Mouse (Mus musculus) intestine, embryonic 14.5 days (tissue): ENCODE data around the gene Gm42674. TPM values are rescaled to one million over a fixed set of nuclear protein-coding genes. Genes with fewer than 3 reads are reported as not detected.

Source experiments
- ATAC-seq: fragments of 200-750 bp; cut with Nextera tagmentation; replicated peaks from 2 replicates; pipeline ENCODE4 v1.8.0; 2017; ENCODE audit warnings: low read depth, moderate number of reproducible peaks, moderate TSS enrichment, moderate library complexity; ENCODE audit not compliant: low FRiP score, low TSS enrichment
- DNase-seq: peaks from one replicate; pipeline ENCODE4 v3.0.0-alpha.2; 2018; ENCODE audit warnings: low spot score
- H3K27ac ChIP-seq: fragments of 300-500 bp; sonication (generic); 2 replicates; pipeline ENCODE4 v1.5.1; 2014; ENCODE audit warnings: low read depth, mild to moderate bottlenecking, control low read depth
- H3K27me3 ChIP-seq: fragments of 300-500 bp; sonication (generic); replicated peaks from 2 replicates; pipeline ENCODE4 v1.6.1; 2014; ENCODE audit warnings: low read length, control low read depth; ENCODE audit not compliant: control insufficient read depth, insufficient read depth
- H3K36me3 ChIP-seq: fragments of 300-500 bp; sonication (generic); 2 replicates; pipeline ENCODE4 v1.6.1; 2014; ENCODE audit warnings: low read length, control low read depth; ENCODE audit not compliant: control insufficient read depth, insufficient read depth
- H3K4me1 ChIP-seq: fragments of 300-500 bp; sonication (generic); replicated peaks from 2 replicates; pipeline ENCODE4 v1.6.1; 2014; ENCODE audit warnings: low read length, control low read depth, mixed read lengths; ENCODE audit not compliant: control insufficient read depth, insufficient read depth
- H3K4me2 ChIP-seq: fragments of 300-500 bp; sonication (generic); 2 replicates; pipeline ENCODE4 v1.6.1; 2014; ENCODE audit warnings: low read length
- H3K4me3 ChIP-seq: fragments of 300-500 bp; sonication (generic); 2 replicates; pipeline ENCODE4 v1.5.1; 2014; ENCODE audit warnings: low read depth, low read length, control low read depth, mixed read lengths
- H3K9ac ChIP-seq: fragments of 300-500 bp; sonication (generic); 2 replicates; pipeline ENCODE4 v1.6.1; 2014; ENCODE audit warnings: mild to moderate bottlenecking, low read length
- H3K9me3 ChIP-seq: fragments of 300-500 bp; sonication (generic); 2 replicates; pipeline ENCODE4 v1.6.1; 2016; ENCODE audit warnings: low read length, control low read depth; ENCODE audit not compliant: control insufficient read depth
- WGBS: fragments of 180-500 bp; shearing (Covaris S2); extraction: QIAGEN DNeasy Blood & Tissue Kit; methylation state at CpG from one replicate; pipeline ENCODE4 v1.1.7; 2014; 5-methylcytosine and 5-hydroxymethylcytosine counted together
- polyA plus RNA-seq: library from polyadenylated mRNA; unstranded; fragments of >200 nt; fragmentation: Nextera tagmentation; extraction: Ambion mirVana; gene quantifications from 2 replicates; pipeline ENCODE4 v1.2.1, GENCODE M21; 2014

The Gm42674 gene
- polyA plus RNA-seq, 1 experiment from 2014 or later: not detected

DNA sequence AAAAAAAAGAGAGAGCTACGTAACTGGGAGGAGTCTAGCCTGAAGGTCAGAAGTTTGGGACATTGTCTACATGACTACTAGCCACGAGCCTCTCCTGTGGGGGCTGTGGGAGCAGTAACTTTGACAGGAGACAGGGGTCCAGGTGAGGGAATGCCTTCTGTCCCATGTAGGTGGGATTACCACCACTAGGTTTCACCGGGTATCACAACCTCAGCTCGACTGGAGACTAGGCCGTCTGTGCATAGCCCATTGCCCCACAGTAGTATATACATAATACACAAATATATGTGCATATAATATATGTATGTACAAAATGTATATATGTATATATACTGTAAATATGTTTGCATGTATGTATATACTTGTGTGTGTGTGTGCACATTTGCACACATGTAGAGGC lies 20.6 kb upstream of the Gm42674 start:
- DNase-seq: peak; percentile 48
- no peak for ATAC-seq

DNA sequence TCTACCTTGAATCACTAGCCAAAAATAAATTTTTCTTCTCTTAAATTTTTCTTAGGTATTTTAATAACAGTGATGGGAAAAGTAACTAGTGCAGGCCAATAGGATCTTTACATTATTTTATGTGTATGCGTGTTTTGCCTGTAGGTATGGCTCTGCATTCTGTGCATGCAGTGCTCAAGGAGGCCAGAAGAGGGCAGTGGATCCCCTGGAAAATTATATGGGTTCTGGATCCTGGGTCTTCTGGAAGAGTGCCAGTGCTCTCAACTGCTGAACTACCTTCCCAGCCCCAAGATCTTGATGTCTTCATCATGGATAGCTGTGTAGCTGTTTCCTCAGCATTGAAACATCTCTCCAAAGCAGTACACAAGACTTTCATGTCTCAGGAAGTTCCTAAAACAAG lies 19.5 kb upstream of the Gm42674 start:
- no peak for DNase-seq
- WGBS: 96% methylated on average over 1 of the region's 1 CpGs

More for the DNA sequence above, 20.6 kb upstream of the Gm42674 start:
- H3K9me3 ChIP-seq: no peaks in the 10 kb centered on the region
- H3K4me3 ChIP-seq: no peak overlapping the region
- no peak overlapping the region for H3K4me2 ChIP-seq
- H3K36me3 ChIP-seq: no peaks in the 10 kb centered on the region
- no peak overlapping the region for H3K9ac ChIP-seq
- no peaks in the 10 kb centered on the region for H3K27me3 ChIP-seq
- peaks cover 7% of the 10 kb centered on the region for H3K4me1 ChIP-seq
- WGBS: 95% methylated on average over 5 of the region's 5 CpGs
- H3K27ac ChIP-seq: no peak overlapping the region

DNA sequence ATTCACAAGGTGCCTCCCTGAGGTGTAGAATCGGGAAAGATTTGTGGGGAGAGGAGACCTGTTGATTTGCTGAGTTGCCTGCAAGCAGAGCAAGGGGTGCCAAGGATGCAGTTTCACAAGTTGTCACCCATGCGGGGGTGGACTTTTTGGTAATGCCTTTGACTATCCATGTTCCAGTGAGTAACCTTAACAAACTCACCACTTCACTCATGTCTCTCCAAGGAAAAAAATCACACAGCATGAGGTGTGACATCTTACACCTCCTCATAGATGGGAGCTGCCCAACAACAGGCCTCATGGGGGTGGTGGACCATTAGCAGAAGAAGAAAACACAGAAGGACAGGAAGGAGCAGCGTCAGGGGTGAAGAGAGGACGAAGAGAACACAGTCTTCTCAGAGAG lies 19.1 kb upstream of the Gm42674 start:
- Histone ChIP-seq H3K27me3 (no peaks in the 10 kb centered on the region), H3K27ac (no peak overlapping the region), H3K9ac (no peak overlapping the region), H3K4me1 (peaks cover 7% of the 10 kb centered on the region), H3K9me3 (no peaks in the 10 kb centered on the region), H3K4me2 (no peak overlapping the region), H3K36me3 (no peaks in the 10 kb centered on the region), H3K4me3 (no peak overlapping the region)
- DNase-seq (no peak), ATAC-seq (no peak)
- WGBS: 84% methylated on average over 4 of the region's 4 CpGs

More for the DNA sequence above, 19.5 kb upstream of the Gm42674 start:
- Histone ChIP-seq H3K9me3 (no peaks in the 10 kb centered on the region), H3K9ac (no peak overlapping the region), H3K27ac (no peak overlapping the region), H3K4me1 (peaks cover 7% of the 10 kb centered on the region), H3K4me3 (no peak overlapping the region), H3K4me2 (no peak overlapping the region), H3K36me3 (no peaks in the 10 kb centered on the region), H3K27me3 (no peaks in the 10 kb centered on the region)
- ATAC-seq: no peak

DNA sequence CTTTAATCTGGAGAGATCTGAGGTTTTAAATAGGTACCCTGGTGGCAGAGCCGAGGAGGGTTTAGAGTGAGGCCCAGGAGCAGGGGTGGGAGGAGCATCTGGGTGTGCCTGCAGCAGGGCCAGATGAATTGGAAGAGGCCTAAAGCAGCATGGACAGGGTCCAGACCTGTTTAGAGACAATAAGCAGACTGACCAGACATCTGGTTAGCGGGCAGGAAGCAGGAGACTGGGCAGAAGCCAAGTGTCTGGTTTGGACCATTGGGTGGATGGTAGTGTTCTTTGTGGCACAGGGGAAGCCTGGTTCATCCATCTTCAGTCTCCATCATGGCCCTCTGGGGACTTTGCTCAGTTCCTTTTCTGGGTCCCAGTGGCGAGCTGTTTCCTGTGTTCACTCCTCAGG lies 17.8 kb upstream of the Gm42674 start:
- WGBS: 37% methylated on average over 3 of the region's 3 CpGs
- ATAC-seq: 0 out of 2 replicates have a peak, but pooled peaks have one; percentile 8
- H3K27ac ChIP-seq: no peak overlapping the region; the same call in 1 of the 2 replicates

DNA sequence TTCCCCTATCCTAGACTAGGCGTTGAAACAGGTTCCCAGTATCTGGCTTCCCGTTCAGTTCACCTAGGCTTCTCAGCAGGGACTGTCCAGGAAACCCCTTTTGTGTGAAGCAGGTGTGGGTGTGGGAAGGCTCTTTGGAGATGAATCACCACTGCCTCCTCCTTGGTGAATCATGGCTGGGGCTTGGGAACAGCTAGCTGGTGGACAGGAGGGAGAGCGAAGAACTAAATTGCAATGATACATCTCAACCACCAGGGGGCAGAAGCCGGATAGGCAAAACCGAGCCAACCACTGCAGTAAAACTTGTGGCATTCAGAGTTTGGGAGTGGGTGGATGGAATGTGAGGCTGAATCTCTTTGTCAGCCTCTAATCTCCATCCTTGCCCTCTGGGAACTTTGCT lies 16.1 kb upstream of the Gm42674 start:
- Histone ChIP-seq H3K4me2 (no peak overlapping the region), H3K4me3 (no peak overlapping the region), H3K9me3 (no peaks in the 10 kb centered on the region), H3K27ac (0 out of 2 replicates have a peak overlapping the region, but pooled peaks have one; percentile 69), H3K27me3 (no peaks in the 10 kb centered on the region), H3K9ac (no peak overlapping the region), H3K36me3 (no peaks in the 10 kb centered on the region), H3K4me1 (peaks cover 7% of the 10 kb centered on the region)
- WGBS: 29% methylated on average over 5 of the region's 5 CpGs
- peak; percentile 28 for ATAC-seq
- peak; percentile 76 for DNase-seq

More for the DNA sequence above, 17.8 kb upstream of the Gm42674 start:
- Histone ChIP-seq H3K9ac (no peak overlapping the region), H3K4me3 (no peak overlapping the region), H3K9me3 (no peaks in the 10 kb centered on the region), H3K36me3 (no peaks in the 10 kb centered on the region), H3K4me2 (no peak overlapping the region), H3K4me1 (peaks cover 7% of the 10 kb centered on the region), H3K27me3 (no peaks in the 10 kb centered on the region)
- DNase-seq: no peak

DNA sequence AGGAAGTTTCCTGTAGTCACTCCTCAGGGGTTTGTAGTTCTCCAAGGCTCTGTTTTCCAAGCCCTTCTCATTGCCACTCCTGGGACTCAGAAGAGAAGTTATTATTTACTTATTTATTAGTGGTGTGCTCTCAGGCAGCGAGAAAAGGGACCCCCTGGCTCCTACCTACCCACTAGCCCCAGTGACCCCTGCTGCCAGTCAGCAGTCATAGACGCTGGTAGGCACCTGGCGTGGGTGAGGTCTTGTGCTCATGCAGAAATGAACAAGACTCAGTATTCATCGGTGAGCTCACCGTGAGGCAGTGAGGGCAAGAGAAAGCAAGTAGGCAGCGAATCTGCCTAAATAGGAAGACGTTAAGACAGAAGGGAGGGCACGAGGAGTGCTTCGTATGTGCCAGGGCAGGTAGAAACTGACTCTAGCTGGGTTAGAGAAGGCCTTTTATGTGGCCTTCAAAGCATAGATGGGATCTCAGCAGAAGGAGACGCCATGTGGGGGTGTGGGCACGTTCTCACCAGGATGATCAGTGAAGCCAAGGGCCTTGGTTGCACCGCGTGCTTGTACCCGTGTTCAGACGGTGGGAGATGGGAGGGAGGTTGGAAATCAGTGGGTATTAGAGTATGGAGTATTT lies 15.6 kb upstream of the Gm42674 start:
- no peak for DNase-seq
- Histone ChIP-seq H3K9me3 (no peaks in the 10 kb centered on the region), H3K9ac (no peak overlapping the region), H3K27me3 (no peaks in the 10 kb centered on the region), H3K36me3 (no peaks in the 10 kb centered on the region), H3K27ac (peak overlapping the region; percentile 69), H3K4me1 (peaks cover 7% of the 10 kb centered on the region), H3K4me3 (no peak overlapping the region), H3K4me2 (no peak overlapping the region)
- no peak for ATAC-seq
- 88% methylated on average over 15 of the region's 15 CpGs for WGBS

DNA sequence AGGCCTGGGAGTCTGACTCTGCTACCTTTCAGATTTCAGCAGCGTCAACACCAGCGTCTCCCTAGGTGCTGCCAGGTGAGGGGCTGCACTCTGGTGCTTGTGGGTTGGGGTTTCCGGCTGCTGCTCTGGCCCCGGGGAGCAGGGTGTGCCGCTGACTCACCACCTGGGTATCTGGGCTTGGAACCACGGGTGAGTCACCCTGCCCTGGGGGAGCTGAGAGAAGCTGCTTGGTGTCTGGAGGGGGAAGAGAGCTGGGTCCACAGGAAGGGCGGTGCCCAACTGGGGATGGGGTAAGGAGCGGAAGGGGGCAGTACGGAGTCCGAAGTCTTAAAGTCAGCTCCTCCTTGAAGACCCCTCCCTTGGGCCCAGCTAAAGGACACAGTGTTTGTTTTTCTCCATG lies 14.8 kb upstream of the Gm42674 start:
- no peak overlapping the region for H3K9ac ChIP-seq
- ATAC-seq: peak; percentile 79
- 50% methylated on average over 10 of the region's 10 CpGs for WGBS
- H3K4me3 ChIP-seq: no peak overlapping the region
- peak; percentile 73 for DNase-seq
- H3K36me3 ChIP-seq: no peaks in the 10 kb centered on the region
- H3K4me1 ChIP-seq: peaks cover 7% of the 10 kb centered on the region
- H3K27ac ChIP-seq: peak overlapping the region; percentile 69
- H3K4me2 ChIP-seq: no peak overlapping the region
- no peaks in the 10 kb centered on the region for H3K9me3 ChIP-seq
- no peaks in the 10 kb centered on the region for H3K27me3 ChIP-seq

DNA sequence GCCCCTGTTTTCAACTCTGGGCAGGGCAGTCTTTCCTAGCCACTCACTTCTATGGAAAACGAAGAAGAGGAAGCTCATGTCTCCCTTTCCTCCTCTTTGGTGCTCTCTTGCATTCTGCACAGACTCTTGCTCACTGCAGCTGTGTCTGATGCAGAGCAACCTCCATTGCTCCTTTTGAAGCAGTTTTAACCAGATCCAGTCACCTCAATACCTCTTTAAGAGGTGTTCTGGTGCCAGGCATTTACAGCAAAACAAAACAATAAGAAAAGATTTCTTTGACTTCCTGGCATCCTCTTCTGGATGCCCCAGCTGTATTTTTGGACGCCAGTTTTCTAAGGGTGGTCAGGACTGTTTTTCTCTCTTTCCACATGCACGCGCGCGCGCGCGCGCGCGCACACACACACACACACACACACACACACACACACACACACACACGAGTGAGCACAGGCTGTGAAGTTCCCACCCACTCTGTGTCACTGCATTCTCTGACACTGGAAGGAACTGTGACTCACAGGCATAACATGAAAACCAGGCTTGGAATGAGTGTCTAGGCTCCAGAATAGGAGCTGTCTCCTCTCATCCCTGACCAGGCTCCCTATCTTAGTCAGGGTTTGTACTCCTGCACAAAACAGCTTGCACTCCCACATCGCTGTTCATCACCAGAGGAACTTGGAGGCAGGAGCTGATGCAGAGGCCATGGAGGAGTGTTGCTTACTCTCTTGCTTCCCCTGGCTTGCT lies 14.2 kb upstream of the Gm42674 start:
- Histone ChIP-seq H3K4me2 (no peak overlapping the region), H3K9ac (no peak overlapping the region), H3K4me1 (peaks cover 7% of the 10 kb centered on the region), H3K27ac (peak overlapping the region; percentile 69), H3K36me3 (no peaks in the 10 kb centered on the region), H3K4me3 (no peak overlapping the region), H3K27me3 (no peaks in the 10 kb centered on the region), H3K9me3 (no peaks in the 10 kb centered on the region)
- DNase-seq (no peak), ATAC-seq (no peak)
- 87% methylated on average over 14 of the region's 14 CpGs for WGBS
